Mouse (Mus musculus): ENCODE measurements around the gene Vmn2r84.

- TF ChIP-seq CTCF (conservative IDR thresholded peaks at IDR 0.05; ENCODE audit: low read length) (no peak), NANOG (IDR thresholded peaks at IDR 0.05; ENCODE audit: borderline replicate concordance, low read length) (no peak), POU5F1 (IDR thresholded peaks at IDR 0.05; ENCODE audit: borderline replicate concordance, low read length) (no peak)
Observed at GRCm38 (mm10) chr10:130364766-130365165, 29.4 kb downstream of the Vmn2r84 start.
